Mouse (Mus musculus): ENCODE results near the gene Endou. TPM values are rescaled to one million over a fixed set of nuclear protein-coding genes. Genes with fewer than 3 reads are reported as not detected.

The Endou gene
- polyA plus RNA-seq, 1 experiment, result 0.04 TPM

DNA sequence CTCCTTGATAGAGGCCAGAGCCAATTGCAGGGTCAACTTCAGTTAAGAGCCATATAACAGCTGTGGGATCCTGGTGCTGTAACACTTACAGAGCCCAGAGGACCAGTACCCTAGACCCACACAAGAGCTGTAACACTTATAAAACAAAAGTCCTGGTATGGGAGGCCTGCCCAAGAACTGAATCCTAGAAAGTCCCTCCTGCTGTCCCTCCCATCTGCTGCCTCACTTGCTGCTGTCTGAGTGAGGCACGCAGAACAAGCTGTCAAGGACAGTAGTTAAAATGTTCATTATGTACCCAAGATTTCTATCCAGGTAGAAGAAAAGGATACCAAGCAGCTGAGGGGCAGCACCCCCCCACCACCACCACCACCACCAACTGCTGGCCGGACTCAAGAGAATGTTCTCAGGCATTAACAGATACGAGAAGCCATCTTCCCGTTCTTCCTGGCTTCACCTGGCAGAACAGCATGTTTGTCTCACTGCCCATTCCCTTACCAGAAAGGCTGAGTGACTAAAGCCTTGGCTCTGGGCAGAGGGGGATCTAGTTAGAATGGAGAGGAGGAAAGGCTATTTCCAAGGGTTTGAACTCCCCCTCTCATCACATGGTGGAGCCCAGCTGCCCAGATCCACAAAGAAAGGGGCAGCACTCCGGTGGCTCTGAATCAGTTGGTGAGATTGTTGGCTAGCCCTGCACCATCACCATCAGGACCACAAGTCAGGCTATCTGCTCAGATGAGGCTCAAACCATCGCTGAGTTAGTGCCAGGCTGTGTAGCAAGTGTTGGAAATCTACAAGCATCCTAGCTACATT, 7.4 kb downstream of the Endou start:
- Histone ChIP-seq H3K27me3 (ENCODE audit: control insufficient read depth, insufficient read depth, insufficient read length) (peaks cover 10% of the 10 kb centered on the region), H3K79me2 (ENCODE audit: control insufficient read depth, insufficient read depth) (no peaks in the 10 kb centered on the region), H3K4me3 (ENCODE audit: insufficient read depth, poor library complexity, severe bottlenecking) (no peak overlapping the region), H3ac (ENCODE audit: control insufficient read depth, insufficient read length, low read depth) (no peak overlapping the region), H3K36me3 (ENCODE audit: control insufficient read depth, insufficient read depth) (no peaks in the 10 kb centered on the region), H3K79me3 (ENCODE audit: low read depth) (no peaks in the 10 kb centered on the region)
- TF ChIP-seq CEBPB (IDR thresholded peaks at IDR 0.05; ENCODE audit: low read depth) (no peak), USF1 (IDR thresholded peaks at IDR 0.05; ENCODE audit: low read depth) (no peak), MYOG (IDR thresholded peaks at IDR 0.05; ENCODE audit: control insufficient read depth, extremely low read depth, insufficient read length) (no peak), CTCF (IDR thresholded peaks at IDR 0.05; ENCODE audit: control insufficient read depth, insufficient read depth, insufficient read length) (no peak), FOSL1 (IDR thresholded peaks at IDR 0.05; ENCODE audit: insufficient read depth, low read length, poor library complexity, severe bottlenecking) (no peak), MAX (IDR thresholded peaks at IDR 0.05) (no peak), MYOD1 (IDR thresholded peaks at IDR 0.05; ENCODE audit: control insufficient read depth, insufficient read length, low read depth) (no peak)

DNA sequence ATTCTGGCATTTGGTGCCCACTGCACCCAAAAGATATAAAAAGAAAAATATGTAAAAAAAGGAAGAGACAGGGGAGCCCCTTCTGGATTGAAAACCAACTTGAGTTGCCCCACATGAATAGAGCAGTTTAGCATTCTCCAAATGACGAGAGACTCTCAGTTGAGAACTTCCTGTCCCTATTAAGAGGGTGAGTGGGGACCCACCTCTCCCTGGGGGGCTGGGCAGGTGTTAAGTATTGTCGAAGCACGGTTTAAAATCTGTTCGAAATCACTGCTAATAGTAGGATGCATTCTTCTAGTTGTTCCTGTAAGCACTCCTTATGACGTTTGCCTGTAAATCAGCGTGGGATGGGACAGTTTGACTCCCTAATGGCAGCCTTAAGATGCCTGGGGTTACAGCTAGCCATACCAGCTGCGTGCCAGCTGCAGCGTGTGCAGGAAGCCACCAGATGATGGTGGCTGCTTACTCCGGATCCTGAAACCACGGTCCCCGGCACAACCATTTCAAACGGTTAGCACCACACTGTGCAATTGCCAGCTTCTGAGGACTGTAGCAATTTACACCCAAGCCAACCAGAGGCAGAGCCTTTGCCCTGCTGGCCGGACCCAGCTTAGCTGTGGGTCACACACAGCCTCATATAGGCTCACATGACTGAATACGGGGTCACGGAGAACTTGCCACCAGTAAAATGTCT, 10.0 kb downstream of the Endou start:
- TF ChIP-seq MYOD1 (IDR thresholded peaks at IDR 0.05; ENCODE audit: control insufficient read depth, insufficient read length, low read depth), result no peak
- no peak for TF ChIP-seq MYOG (IDR thresholded peaks at IDR 0.05; ENCODE audit: control insufficient read depth, extremely low read depth, insufficient read length)
- TF ChIP-seq FOSL1 (IDR thresholded peaks at IDR 0.05; ENCODE audit: insufficient read depth, low read length, poor library complexity, severe bottlenecking), result no peak
- TF ChIP-seq USF1 (IDR thresholded peaks at IDR 0.05; ENCODE audit: low read depth), result no peak
- no peak for TF ChIP-seq CEBPB (IDR thresholded peaks at IDR 0.05; ENCODE audit: low read depth)
- TF ChIP-seq CTCF (IDR thresholded peaks at IDR 0.05; ENCODE audit: control insufficient read depth, insufficient read depth, insufficient read length), result no peak
- TF ChIP-seq MAX (IDR thresholded peaks at IDR 0.05), result no peak
- Histone ChIP-seq H3K4me3 (ENCODE audit: insufficient read depth, poor library complexity, severe bottlenecking) (no peak overlapping the region), H3K79me3 (ENCODE audit: low read depth) (no peaks in the 10 kb centered on the region), H3K27me3 (ENCODE audit: control insufficient read depth, insufficient read depth, insufficient read length) (peaks cover 10% of the 10 kb centered on the region), H3K79me2 (ENCODE audit: control insufficient read depth, insufficient read depth) (no peaks in the 10 kb centered on the region), H3K36me3 (ENCODE audit: control insufficient read depth, insufficient read depth) (no peaks in the 10 kb centered on the region), H3ac (ENCODE audit: control insufficient read depth, insufficient read length, low read depth) (no peak overlapping the region)

DNA sequence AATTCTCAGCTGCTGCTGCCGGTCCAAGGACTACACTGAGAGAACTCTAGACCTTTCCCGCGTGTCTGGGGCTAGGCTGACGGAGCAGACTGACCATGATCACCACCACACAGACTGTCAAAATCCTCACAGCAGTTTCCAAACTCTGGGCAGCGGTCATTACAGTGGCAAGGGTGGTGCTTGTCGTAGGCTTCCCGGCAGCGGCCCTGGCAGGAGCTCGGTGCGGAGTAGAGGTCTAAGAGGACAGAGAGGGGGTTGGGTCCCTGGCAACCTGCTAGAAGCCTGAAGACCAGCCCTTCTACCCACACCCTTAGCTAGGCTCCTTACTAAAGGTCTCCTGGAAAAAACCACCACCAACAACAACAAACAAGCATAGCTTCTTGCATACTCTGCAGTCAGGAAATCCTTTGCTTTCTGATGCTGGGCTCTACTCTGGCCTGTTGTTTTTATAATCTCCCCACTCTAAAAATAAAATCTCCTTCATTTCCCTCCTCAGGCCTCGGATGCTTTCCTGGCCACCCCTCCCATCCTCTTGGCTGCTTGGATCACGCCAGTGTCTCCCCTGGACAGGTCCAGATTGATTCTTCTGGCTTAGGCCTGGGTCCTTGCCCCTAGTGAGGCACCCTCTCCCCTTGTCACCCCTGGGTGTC, 11.0 kb downstream of the Endou start:
- no peaks in the 10 kb centered on the region for H3K79me3 ChIP-seq (ENCODE audit: low read depth)
- H3K36me3 ChIP-seq (ENCODE audit: control insufficient read depth, insufficient read depth), result no peaks in the 10 kb centered on the region
- TF ChIP-seq USF1 (IDR thresholded peaks at IDR 0.05; ENCODE audit: low read depth), result no peak
- no peak for TF ChIP-seq CEBPB (IDR thresholded peaks at IDR 0.05; ENCODE audit: low read depth)
- no peak for TF ChIP-seq MYOD1 (IDR thresholded peaks at IDR 0.05; ENCODE audit: control insufficient read depth, insufficient read length, low read depth)
- no peak for TF ChIP-seq CTCF (IDR thresholded peaks at IDR 0.05; ENCODE audit: control insufficient read depth, insufficient read depth, insufficient read length)
- no peak for TF ChIP-seq FOSL1 (IDR thresholded peaks at IDR 0.05; ENCODE audit: insufficient read depth, low read length, poor library complexity, severe bottlenecking)
- TF ChIP-seq MAX (IDR thresholded peaks at IDR 0.05), result no peak
- TF ChIP-seq MYOG (IDR thresholded peaks at IDR 0.05; ENCODE audit: control insufficient read depth, extremely low read depth, insufficient read length), result no peak
- H3K27me3 ChIP-seq (ENCODE audit: control insufficient read depth, insufficient read depth, insufficient read length), result peaks cover 10% of the 10 kb centered on the region
- H3K79me2 ChIP-seq (ENCODE audit: control insufficient read depth, insufficient read depth), result no peaks in the 10 kb centered on the region
- H3K4me3 ChIP-seq (ENCODE audit: insufficient read depth, poor library complexity, severe bottlenecking), result no peak overlapping the region
- no peak overlapping the region for H3ac ChIP-seq (ENCODE audit: control insufficient read depth, insufficient read length, low read depth)

DNA sequence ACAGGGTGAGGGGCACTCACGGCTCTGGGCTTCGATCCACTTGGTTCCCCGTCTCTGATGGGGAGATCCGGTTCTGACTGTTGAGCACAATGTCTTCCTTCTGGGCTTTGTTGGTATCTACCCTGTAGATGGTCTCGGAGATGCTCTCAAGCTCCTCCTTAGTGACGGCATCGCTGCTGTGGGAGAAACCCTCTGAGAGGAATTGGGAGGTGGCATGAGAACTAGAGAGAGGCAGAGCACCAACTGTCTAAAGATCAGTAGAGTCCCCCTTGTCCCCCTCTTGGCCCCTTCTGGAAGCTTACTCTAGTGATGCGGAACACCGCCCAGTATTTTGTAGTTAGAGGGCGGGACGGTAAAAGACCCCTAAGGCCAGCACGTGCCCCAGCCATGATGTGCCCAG, 11.6 kb downstream of the Endou start:
- no peak for TF ChIP-seq MYOD1 (IDR thresholded peaks at IDR 0.05; ENCODE audit: control insufficient read depth, insufficient read length, low read depth)
- TF ChIP-seq USF1 (IDR thresholded peaks at IDR 0.05; ENCODE audit: low read depth), result no peak
- no peak for TF ChIP-seq MAX (IDR thresholded peaks at IDR 0.05)
- no peak for TF ChIP-seq CEBPB (IDR thresholded peaks at IDR 0.05; ENCODE audit: low read depth)
- TF ChIP-seq CTCF (IDR thresholded peaks at IDR 0.05; ENCODE audit: control insufficient read depth, insufficient read depth, insufficient read length), result no peak
- no peak for TF ChIP-seq FOSL1 (IDR thresholded peaks at IDR 0.05; ENCODE audit: insufficient read depth, low read length, poor library complexity, severe bottlenecking)
- no peak for TF ChIP-seq MYOG (IDR thresholded peaks at IDR 0.05; ENCODE audit: control insufficient read depth, extremely low read depth, insufficient read length)
- no peaks in the 10 kb centered on the region for H3K36me3 ChIP-seq (ENCODE audit: control insufficient read depth, insufficient read depth)
- no peaks in the 10 kb centered on the region for H3K79me2 ChIP-seq (ENCODE audit: control insufficient read depth, insufficient read depth)
- H3ac ChIP-seq (ENCODE audit: control insufficient read depth, insufficient read length, low read depth), result no peak overlapping the region
- no peaks in the 10 kb centered on the region for H3K79me3 ChIP-seq (ENCODE audit: low read depth)
- no peak overlapping the region for H3K4me3 ChIP-seq (ENCODE audit: insufficient read depth, poor library complexity, severe bottlenecking)
- H3K27me3 ChIP-seq (ENCODE audit: control insufficient read depth, insufficient read depth, insufficient read length), result peaks cover 10% of the 10 kb centered on the region

DNA sequence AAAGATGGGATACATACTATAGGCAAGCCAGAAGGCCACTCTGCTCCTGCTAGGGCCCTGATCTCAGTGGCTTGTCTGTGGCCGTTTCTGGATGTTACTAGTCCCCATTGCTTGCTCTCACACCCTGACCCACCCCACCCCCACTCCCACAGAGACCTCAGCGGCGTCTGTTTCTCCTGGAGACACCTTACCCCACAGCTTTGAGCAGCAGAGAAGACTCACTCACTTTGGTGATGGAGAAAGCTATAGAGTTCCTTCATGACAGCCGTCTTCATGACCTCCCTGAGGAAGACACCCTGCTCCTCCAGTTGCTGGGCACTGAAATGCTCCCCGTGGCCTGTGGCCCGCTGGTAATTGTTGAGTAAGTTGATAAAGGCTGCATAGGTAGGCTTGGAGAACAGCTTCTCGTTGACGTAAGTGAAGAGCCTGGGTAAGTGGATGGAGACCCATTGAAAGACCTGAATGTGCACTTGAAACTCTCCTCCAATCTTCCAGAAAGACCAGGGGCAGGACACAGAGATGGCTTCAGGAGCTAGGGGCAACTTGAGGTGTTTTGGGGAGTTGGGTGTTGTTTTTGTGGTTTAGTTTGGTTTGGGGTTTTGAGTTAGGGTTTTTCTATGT, 12.5 kb downstream of the Endou start:
- H3ac ChIP-seq (ENCODE audit: control insufficient read depth, insufficient read length, low read depth), result no peak overlapping the region
- H3K79me2 ChIP-seq (ENCODE audit: control insufficient read depth, insufficient read depth), result no peaks in the 10 kb centered on the region
- H3K36me3 ChIP-seq (ENCODE audit: control insufficient read depth, insufficient read depth), result no peaks in the 10 kb centered on the region
- TF ChIP-seq MYOG (IDR thresholded peaks at IDR 0.05; ENCODE audit: control insufficient read depth, extremely low read depth, insufficient read length) (no peak), CTCF (IDR thresholded peaks at IDR 0.05; ENCODE audit: control insufficient read depth, insufficient read depth, insufficient read length) (no peak), MYOD1 (IDR thresholded peaks at IDR 0.05; ENCODE audit: control insufficient read depth, insufficient read length, low read depth) (no peak), CEBPB (IDR thresholded peaks at IDR 0.05; ENCODE audit: low read depth) (no peak), FOSL1 (IDR thresholded peaks at IDR 0.05; ENCODE audit: insufficient read depth, low read length, poor library complexity, severe bottlenecking) (no peak), USF1 (IDR thresholded peaks at IDR 0.05; ENCODE audit: low read depth) (no peak), MAX (IDR thresholded peaks at IDR 0.05) (no peak)
- H3K4me3 ChIP-seq (ENCODE audit: insufficient read depth, poor library complexity, severe bottlenecking), result no peak overlapping the region
- H3K27me3 ChIP-seq (ENCODE audit: control insufficient read depth, insufficient read depth, insufficient read length), result peaks cover 11% of the 10 kb centered on the region
- no peaks in the 10 kb centered on the region for H3K79me3 ChIP-seq (ENCODE audit: low read depth)
